In the genomic region with DNA sequence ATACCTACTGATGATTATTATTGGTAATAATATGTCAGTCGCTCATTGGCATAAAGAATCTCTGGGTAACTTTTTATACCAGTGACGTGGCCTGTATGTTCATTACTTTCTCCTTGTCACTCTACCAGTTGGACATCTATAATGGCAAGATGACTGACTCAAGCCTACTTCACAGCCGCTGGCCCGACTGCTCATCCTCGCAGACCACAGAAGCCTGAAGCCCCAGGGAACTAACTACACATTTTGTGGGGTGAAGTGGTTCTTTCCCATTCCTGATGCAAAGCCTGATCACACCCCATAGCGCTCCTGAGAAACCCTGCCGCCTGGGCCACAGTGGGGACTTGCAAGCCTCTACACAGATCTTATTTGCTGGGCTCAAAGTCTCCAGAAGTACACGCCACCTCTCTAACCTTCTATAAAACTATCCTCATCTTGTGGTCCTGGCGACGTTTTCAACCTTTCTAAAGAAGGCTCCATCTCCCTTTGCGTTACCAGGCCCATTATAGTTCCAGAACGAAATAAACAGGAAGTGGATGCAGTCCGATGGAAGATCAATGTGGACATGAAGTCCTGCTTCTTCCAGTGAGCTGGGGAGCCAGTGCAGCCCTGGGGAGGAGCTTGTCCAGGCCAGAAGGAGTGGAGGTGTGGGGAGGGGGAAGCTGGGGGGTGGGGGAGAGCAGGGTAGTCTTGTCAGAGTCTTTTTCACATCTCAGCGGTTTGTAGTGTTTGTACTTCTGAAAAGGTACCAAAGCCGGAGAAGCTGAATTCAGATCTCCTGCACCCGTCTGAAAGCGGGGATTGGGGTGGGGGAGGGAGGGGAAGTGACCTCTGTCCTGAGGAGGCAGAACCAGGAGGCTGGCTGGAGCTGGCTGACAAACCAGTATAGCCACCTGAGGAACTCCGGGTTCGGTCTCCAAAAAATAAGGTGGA, we compare ENCODE assay signal across 8 mouse cellular contexts.
DNase-seq lines count a peak whose midpoint lies in the region; ATAC-seq and TF ChIP-seq lines count a peak whose summit lies in the region.

No protein-coding gene starts in this region.

- no peak for TF ChIP-seq POLR2A in ES-Bruce4 (IDR thresholded peaks at IDR 0.05; ENCODE audit: insufficient read depth, low read length)

- TF ChIP-seq CTCF in ES-Bruce4 (IDR thresholded peaks at IDR 0.05; ENCODE audit: low read depth, low read length), result no peak

- WGBS in hindbrain, embryonic 12.5 days, result 24% methylated on average over 19 of the region's 19 CpGs
- 28% methylated on average over 19 of the region's 19 CpGs for WGBS in hindbrain, embryonic 14.5 days
- WGBS in limb, embryonic 15.5 days, result 43% methylated on average over 19 of the region's 19 CpGs

- H3K9ac ChIP-seq in hindbrain, embryonic 12.5 days, result no peak overlapping the region
- no peak overlapping the region for H3K9ac ChIP-seq in hindbrain, embryonic 14.5 days
- H3K9ac ChIP-seq in ES-Bruce4 (ENCODE audit: low read depth, poor library complexity, severe bottlenecking), result peak overlapping the region; percentile 53
- no peak overlapping the region for H3K9ac ChIP-seq in limb, embryonic 15.5 days

- H3K27ac ChIP-seq in hindbrain, embryonic 12.5 days, result peak overlapping the region; percentile 85
- no peak overlapping the region for H3K27ac ChIP-seq in hindbrain, embryonic 14.5 days
- peak overlapping the region; percentile 54 for H3K27ac ChIP-seq in ES-Bruce4 (ENCODE audit: insufficient read depth, low read length)
- H3K27ac ChIP-seq in limb, embryonic 15.5 days, result peak overlapping the region; percentile 59

- TF ChIP-seq EP300 in ES-Bruce4 (IDR thresholded peaks at IDR 0.05; ENCODE audit: insufficient read depth, low read depth, low read length), result 0 out of 2 replicates have a peak, but pooled peaks have one; percentile 44

- peak overlapping the region; percentile 39; the same call in 1 of the 2 replicates for H3K4me2 ChIP-seq in hindbrain, embryonic 12.5 days (replicated peaks)
- no peak overlapping the region for H3K4me2 ChIP-seq in hindbrain, embryonic 14.5 days (replicated peaks)
- 0 out of 2 replicates have a peak overlapping the region, but pooled peaks have one; percentile 12 for H3K4me2 ChIP-seq in limb, embryonic 15.5 days

- intact Hi-C loops in left cerebral cortex, postnatal 10 days (cut with DNase I), result no loop called here

- H3K36me3 ChIP-seq in hindbrain, embryonic 12.5 days, result no peaks in the 10 kb centered on the region
- H3K36me3 ChIP-seq in hindbrain, embryonic 14.5 days (replicated peaks; ENCODE audit: control insufficient read depth, insufficient read depth), result no peaks in the 10 kb centered on the region
- no peaks in the 10 kb centered on the region for H3K36me3 ChIP-seq in ES-Bruce4 (ENCODE audit: control insufficient read depth, insufficient read depth, low read length, poor library complexity, severe bottlenecking)
- H3K36me3 ChIP-seq in limb, embryonic 15.5 days, result no peaks in the 10 kb centered on the region

- H3K9me3 ChIP-seq in hindbrain, embryonic 12.5 days (replicated peaks), result no peaks in the 10 kb centered on the region
- no peaks in the 10 kb centered on the region for H3K9me3 ChIP-seq in hindbrain, embryonic 14.5 days (ENCODE audit: control insufficient read depth, low read length)
- no peaks in the 10 kb centered on the region for H3K9me3 ChIP-seq in ES-Bruce4 (replicated peaks; ENCODE audit: control insufficient read depth, insufficient read depth, low read length, poor library complexity, severe bottlenecking)
- no peaks in the 10 kb centered on the region for H3K9me3 ChIP-seq in limb, embryonic 15.5 days

- ATAC-seq in hindbrain, embryonic 12.5 days (ENCODE audit: low FRiP score), result no peak
- ATAC-seq in hindbrain, embryonic 14.5 days (ENCODE audit: low FRiP score), result no peak
- no peak for ATAC-seq in limb, embryonic 15.5 days (ENCODE audit: insufficient number of reproducible peaks, low FRiP score, low TSS enrichment, low read depth)

- no peak for DNase-seq in hindbrain, embryonic 14.5 days (ENCODE audit: low spot score)
- peak; percentile 55 for DNase-seq in embryo, embryonic 11 days
- no peak for DNase-seq in ovary, postnatal 14 days (ENCODE audit: low spot score)
- no peak for DNase-seq in layer of hippocampus, adult 8-10 months (ENCODE audit: low spot score in 2 of 2)
- no peak for DNase-seq in left cerebral cortex, postnatal 10 days (ENCODE audit: extremely low spot score in 1 of 2, low spot score in 2 of 2)

- peaks cover 68% of the 10 kb centered on the region for H3K4me1 ChIP-seq in hindbrain, embryonic 12.5 days
- peaks cover 54% of the 10 kb centered on the region for H3K4me1 ChIP-seq in hindbrain, embryonic 14.5 days (replicated peaks; ENCODE audit: control insufficient read depth, insufficient read depth, low read length)
- H3K4me1 ChIP-seq in ES-Bruce4 (ENCODE audit: control insufficient read depth, insufficient read depth, low read length), result peaks cover 4% of the 10 kb centered on the region
- peaks cover 62% of the 10 kb centered on the region for H3K4me1 ChIP-seq in limb, embryonic 15.5 days

- no peak overlapping the region for H3K4me3 ChIP-seq in hindbrain, embryonic 12.5 days
- no peak overlapping the region for H3K4me3 ChIP-seq in hindbrain, embryonic 14.5 days (replicated peaks; ENCODE audit: low read length)
- H3K4me3 ChIP-seq in ES-Bruce4 (ENCODE audit: low read depth, low read length), result peak overlapping the region; percentile 41
- H3K4me3 ChIP-seq in limb, embryonic 15.5 days, result no peak overlapping the region

- peaks cover 13% of the 10 kb centered on the region; the same call in 1 of the 2 replicates for H3K27me3 ChIP-seq in hindbrain, embryonic 12.5 days
- peaks cover 6% of the 10 kb centered on the region for H3K27me3 ChIP-seq in hindbrain, embryonic 14.5 days (ENCODE audit: control insufficient read depth, insufficient read depth, low read length)
- no peaks in the 10 kb centered on the region for H3K27me3 ChIP-seq in ES-Bruce4 (ENCODE audit: control insufficient read depth, insufficient read depth, low read length, poor library complexity, severe bottlenecking)
- H3K27me3 ChIP-seq in limb, embryonic 15.5 days, result 0 out of 2 replicates have a peak, but pooled peaks cover 3% of the 10 kb centered on the region
